Mouse (Mus musculus) G1E (cell line): ENCODE results near the gene Bcl2l14.

Source experiments
- CTCF ChIP-seq: IDR thresholded peaks from 2 replicates; pipeline ENCODE4 v1.5.1; 2012; ENCODE audit warnings: low read depth, low read length, inconsistent platforms, mixed read lengths
- POLR2AphosphoS5 ChIP-seq: IDR thresholded peaks from 2 replicates; pipeline ENCODE4 v1.6.1; 2012; ENCODE audit warnings: low read depth, low read length, inconsistent platforms; ENCODE audit not compliant: insufficient replicate concordance

- TF ChIP-seq CTCF (no peak), POLR2AphosphoS5 (no peak)
Observed at GRCm38 (mm10) chr6:134381462-134381861, 14.7 kb upstream of the Bcl2l14 start.
